Mouse (Mus musculus) olfactory bulb, adult 2 months (tissue): Measurements from ENCODE around the gene Cybb. TPM values are rescaled to one million over a fixed set of nuclear protein-coding genes. Genes with fewer than 3 reads are reported as not detected.

Experiments
- H3K27ac ChIP-seq: fragments of 200-500 bp; 2 replicates; pipeline ENCODE4 v1.5.1; 2012; ENCODE audit warnings: low read depth, low read length; ENCODE audit not compliant: insufficient read depth
- H3K4me1 ChIP-seq: fragments of 200-500 bp; 2 replicates; pipeline ENCODE4 v1.6.1; 2012; ENCODE audit warnings: low read length; ENCODE audit not compliant: control insufficient read depth, insufficient read depth
- H3K4me3 ChIP-seq: fragments of 200-500 bp; 2 replicates; pipeline ENCODE4 v1.5.1; 2012; ENCODE audit warnings: mild to moderate bottlenecking, low read depth, low read length, moderate library complexity; ENCODE audit not compliant: insufficient read depth
- CTCF ChIP-seq: fragments of 200-500 bp; IDR thresholded peaks from 2 replicates; pipeline ENCODE4 v1.5.1; 2012; ENCODE audit warnings: low read depth, mild to moderate bottlenecking, low read length, moderate library complexity; ENCODE audit not compliant: insufficient read depth
- POLR2A ChIP-seq: fragments of 200-500 bp; IDR thresholded peaks from 2 replicates; pipeline ENCODE4 v1.6.1; 2012; ENCODE audit warnings: mild to moderate bottlenecking, low read depth, low read length, moderate library complexity; ENCODE audit not compliant: insufficient read depth
- WGBS: fragments of 180-500 bp; shearing (Covaris S2); methylation state at CpG from one replicate; pipeline ENCODE4 v1.1.7; 2018; 5-methylcytosine and 5-hydroxymethylcytosine counted together
- polyA plus RNA-seq: library from polyadenylated mRNA; stranded (reverse); fragments of >200 nt; gene quantifications from 2 replicates; pipeline ENCODE4 v1.2.4, GENCODE M21; 2012; ENCODE audit warnings: low replicate concordance; ENCODE audit not compliant: missing spikeins, insufficient read depth, insufficient read length

The Cybb gene
- polyA plus RNA-seq, 1 experiment = not detected

DNA sequence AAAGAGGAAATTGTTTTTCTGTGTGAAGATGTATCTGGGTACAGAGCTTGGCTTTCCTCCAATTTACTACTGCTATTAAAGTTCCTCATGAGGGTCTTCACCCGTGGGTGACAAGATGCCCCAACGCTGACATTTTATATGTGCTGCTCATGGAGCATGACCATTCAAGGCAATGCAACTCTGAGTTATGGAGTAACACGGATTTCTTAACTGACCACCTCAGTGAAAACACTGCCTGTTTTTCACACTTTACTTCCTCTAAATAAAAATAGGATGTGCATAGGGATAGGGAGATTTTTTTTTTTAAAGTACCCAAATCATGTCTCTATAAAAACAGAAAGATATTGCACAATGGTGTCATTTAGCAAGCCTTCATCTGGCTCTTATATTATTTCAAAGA, 24.9 kb downstream of the Cybb start:
- no peaks in the 10 kb centered on the region for H3K4me1 ChIP-seq
- TF ChIP-seq POLR2A = no peak
- no peak for TF ChIP-seq CTCF
- no peak overlapping the region for H3K27ac ChIP-seq
- WGBS = 69% methylated on average over 3 of the region's 3 CpGs
- H3K4me3 ChIP-seq = no peak overlapping the region

GRCm38 (mm10) chrX:9461399-9461798, 26.2 kb downstream of the Cybb start:
- H3K4me1 ChIP-seq = no peaks in the 10 kb centered on the region
- no peak overlapping the region for H3K4me3 ChIP-seq
- H3K27ac ChIP-seq = no peak overlapping the region
- TF ChIP-seq POLR2A (no peak), CTCF (no peak)

DNA sequence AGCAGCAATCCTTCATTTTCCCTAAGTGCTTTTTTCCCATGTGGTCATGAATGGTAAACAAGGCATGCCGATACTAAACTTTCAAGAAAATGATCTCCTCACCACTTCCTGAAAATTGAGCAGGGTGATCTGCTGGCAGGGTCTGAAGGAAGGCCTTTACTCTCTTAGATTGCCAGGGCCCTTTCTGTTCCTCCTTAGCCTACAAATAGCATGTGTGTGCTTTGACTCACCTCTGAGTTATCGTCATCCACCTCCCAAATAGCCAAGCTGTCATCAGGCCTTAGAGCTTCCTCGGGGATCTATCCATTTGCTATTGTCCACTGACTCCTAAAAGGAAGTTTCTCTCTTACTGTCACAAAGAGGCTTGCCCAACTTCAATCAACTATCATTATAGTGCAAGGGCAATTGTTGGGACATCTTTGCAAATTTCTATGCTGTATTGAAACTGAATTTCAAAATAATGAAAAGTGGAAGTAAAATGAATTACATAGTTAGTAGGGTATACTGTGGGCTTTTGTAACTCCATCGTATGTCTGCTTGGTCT, 27.1 kb downstream of the Cybb start:
- Histone ChIP-seq H3K4me1 (no peaks in the 10 kb centered on the region), H3K4me3 (no peak overlapping the region), H3K27ac (no peak overlapping the region)
- 84% methylated on average over 4 of the region's 4 CpGs for WGBS
- no peak for TF ChIP-seq CTCF
- no peak for TF ChIP-seq POLR2A

GRCm38 (mm10) chrX:9452375-9452774, 35.2 kb downstream of the Cybb start:
- WGBS = 91% methylated on average over 5 of the region's 5 CpGs
- Histone ChIP-seq H3K4me1 (no peaks in the 10 kb centered on the region), H3K4me3 (no peak overlapping the region), H3K27ac (no peak overlapping the region)
- TF ChIP-seq CTCF = no peak
- no peak for TF ChIP-seq POLR2A

DNA sequence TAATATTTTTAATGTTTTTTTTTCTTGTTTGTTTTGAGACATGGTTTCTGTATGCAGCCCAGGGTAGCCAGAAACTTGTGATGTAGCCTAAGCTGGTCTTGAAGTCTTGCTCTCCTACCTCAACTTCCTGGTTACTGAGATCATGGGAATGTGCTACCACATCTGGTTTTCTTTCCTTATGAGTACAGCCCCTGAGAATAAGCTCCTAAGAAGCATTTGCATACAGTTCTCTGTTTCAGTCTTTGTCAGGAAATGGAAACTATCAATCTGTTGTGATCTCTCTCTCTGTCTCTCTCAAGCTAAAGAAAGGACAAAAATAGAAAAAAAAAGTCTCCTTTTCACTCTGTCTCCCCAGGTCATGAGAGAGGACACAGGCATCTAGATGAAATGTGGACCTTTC, 40.3 kb downstream of the Cybb start:
- no peaks in the 10 kb centered on the region for H3K4me1 ChIP-seq
- H3K4me3 ChIP-seq = no peak overlapping the region
- no peak overlapping the region for H3K27ac ChIP-seq
- TF ChIP-seq POLR2A (no peak), CTCF (no peak)

- WGBS = 67% methylated on average over 4 of the region's 4 CpGs
- TF ChIP-seq POLR2A (no peak), CTCF (no peak)
- Histone ChIP-seq H3K4me3 (no peak overlapping the region), H3K4me1 (no peaks in the 10 kb centered on the region), H3K27ac (no peak overlapping the region)
Observed at GRCm38 (mm10) chrX:9441102-9441501, 46.5 kb downstream of the Cybb start.

GRCm38 (mm10) chrX:9440556-9440955, 47.0 kb downstream of the Cybb start:
- H3K4me3 ChIP-seq = no peak overlapping the region
- no peaks in the 10 kb centered on the region for H3K4me1 ChIP-seq
- 87% methylated on average over 4 of the region's 4 CpGs for WGBS
- no peak overlapping the region for H3K27ac ChIP-seq
- TF ChIP-seq POLR2A = no peak
- TF ChIP-seq CTCF = no peak

GRCm38 (mm10) chrX:9439257-9439656, 48.3 kb downstream of the Cybb start:
- WGBS = 94% methylated on average over 2 of the region's 2 CpGs
- H3K4me3 ChIP-seq = no peak overlapping the region
- H3K4me1 ChIP-seq = no peaks in the 10 kb centered on the region
- no peak for TF ChIP-seq POLR2A
- no peak for TF ChIP-seq CTCF
- H3K27ac ChIP-seq = no peak overlapping the region

GRCm38 (mm10) chrX:9413889-9414288, 73.7 kb downstream of the Cybb start:
- WGBS = 81% methylated on average over 5 of the region's 5 CpGs
- TF ChIP-seq CTCF (no peak), POLR2A (no peak)
- no peak overlapping the region for H3K27ac ChIP-seq
- no peaks in the 10 kb centered on the region for H3K4me1 ChIP-seq
- no peak overlapping the region for H3K4me3 ChIP-seq

Other genes with a start within 250 kb of the Cybb start
- not detected in 2 replicates for gene Gm14862, start 230.9 kb downstream of the Cybb start, polyA plus RNA-seq
- gene Xk, start 215.0 kb downstream of the Cybb start, polyA plus RNA-seq = not detected in 2 replicates
- gene H2al1m, start 204.0 kb downstream of the Cybb start, polyA plus RNA-seq = not detected in 2 replicates
- not detected in 2 replicates for gene H2al1k, start 137.1 kb downstream of the Cybb start, polyA plus RNA-seq
- gene H2al1o, start 84.6 kb upstream of the Cybb start, polyA plus RNA-seq = not detected in 2 replicates
- not detected in 2 replicates for gene Dynlt3, start 175.2 kb upstream of the Cybb start, polyA plus RNA-seq